Mouse (Mus musculus) neutrophil, adult 5-6 weeks (primary cell): Measurements from ENCODE around the gene Cep85l. TPM values are rescaled to one million over a fixed set of nuclear protein-coding genes. Genes with fewer than 3 reads are reported as not detected.

Experiments
- ATAC-seq: fragments of 151-379, 151-347 bp; 2 replicates; pipeline ENCODE4 v1.8.0; 2017; ENCODE audit warnings: mild to moderate bottlenecking, moderate TSS enrichment; ENCODE audit not compliant: insufficient number of reproducible peaks, poor library complexity, low FRiP score, severe bottlenecking; ENCODE audit errors: extremely low read depth
- total RNA-seq: library from RNA; stranded (forward); fragments of 200-1000 nt; gene quantifications from 2 replicates; pipeline ENCODE4 v1.2.3, GENCODE M21; 2017

The Cep85l gene
- total RNA-seq, 1 experiment from 2014 or later = 18.3 TPM

GRCm38 (mm10) chr10:53346916-53347315 is 32.8 kb downstream of the Cep85l start:
- ATAC-seq = no peak

GRCm38 (mm10) chr10:53346506-53346905 is 33.2 kb downstream of the Cep85l start:
- peak; percentile 54; the same call in 1 of the 2 replicates for ATAC-seq

- ATAC-seq = no peak
Measured at GRCm38 (mm10) chr10:53345508-53345907, 34.2 kb downstream of the Cep85l start.

GRCm38 (mm10) chr10:53343865-53344264 is 35.9 kb downstream of the Cep85l start:
- no peak for ATAC-seq

- no peak for ATAC-seq
Measured at GRCm38 (mm10) chr10:53343384-53343783, 36.4 kb downstream of the Cep85l start.

GRCm38 (mm10) chr10:53342166-53342728 is 37.5 kb downstream of the Cep85l start:
- no peak for ATAC-seq

- no peak for ATAC-seq
Measured at GRCm38 (mm10) chr10:53341288-53341965, 38.3 kb downstream of the Cep85l start.

- ATAC-seq = no peak
Measured at GRCm38 (mm10) chr10:53339045-53339444, 40.7 kb downstream of the Cep85l start.

- no peak for ATAC-seq
Measured at GRCm38 (mm10) chr10:53337162-53337923, 42.4 kb downstream of the Cep85l start, which contains the start of gene Pln. Pln (plus strand) TSS chr10:53337667.

GRCm38 (mm10) chr10:53335974-53336373 is 43.8 kb downstream of the Cep85l start:
- no peak for ATAC-seq

GRCm38 (mm10) chr10:53335266-53335665 is 44.5 kb downstream of the Cep85l start:
- no peak for ATAC-seq

GRCm38 (mm10) chr10:53332752-53333151 is 47.0 kb downstream of the Cep85l start:
- ATAC-seq = no peak

GRCm38 (mm10) chr10:53329257-53329656 is 50.5 kb downstream of the Cep85l start:
- no peak for ATAC-seq

GRCm38 (mm10) chr10:53326367-53326766 is 53.4 kb downstream of the Cep85l start:
- no peak for ATAC-seq

GRCm38 (mm10) chr10:53324663-53325062 is 55.1 kb downstream of the Cep85l start:
- no peak for ATAC-seq

- no peak for ATAC-seq
Measured at GRCm38 (mm10) chr10:53323367-53323766, 56.4 kb downstream of the Cep85l start.

- no peak for ATAC-seq
Measured at GRCm38 (mm10) chr10:53306674-53307073, 73.1 kb downstream of the Cep85l start.

GRCm38 (mm10) chr10:53305867-53306266 is 73.9 kb downstream of the Cep85l start:
- ATAC-seq = no peak

- ATAC-seq = no peak
Measured at GRCm38 (mm10) chr10:53285147-53285546, 94.6 kb downstream of the Cep85l start.

GRCm38 (mm10) chr10:53272228-53272627 is 107.5 kb downstream of the Cep85l start:
- ATAC-seq = no peak
